ENCODE assay signal across 11 mouse cellular contexts in the genomic region with DNA sequence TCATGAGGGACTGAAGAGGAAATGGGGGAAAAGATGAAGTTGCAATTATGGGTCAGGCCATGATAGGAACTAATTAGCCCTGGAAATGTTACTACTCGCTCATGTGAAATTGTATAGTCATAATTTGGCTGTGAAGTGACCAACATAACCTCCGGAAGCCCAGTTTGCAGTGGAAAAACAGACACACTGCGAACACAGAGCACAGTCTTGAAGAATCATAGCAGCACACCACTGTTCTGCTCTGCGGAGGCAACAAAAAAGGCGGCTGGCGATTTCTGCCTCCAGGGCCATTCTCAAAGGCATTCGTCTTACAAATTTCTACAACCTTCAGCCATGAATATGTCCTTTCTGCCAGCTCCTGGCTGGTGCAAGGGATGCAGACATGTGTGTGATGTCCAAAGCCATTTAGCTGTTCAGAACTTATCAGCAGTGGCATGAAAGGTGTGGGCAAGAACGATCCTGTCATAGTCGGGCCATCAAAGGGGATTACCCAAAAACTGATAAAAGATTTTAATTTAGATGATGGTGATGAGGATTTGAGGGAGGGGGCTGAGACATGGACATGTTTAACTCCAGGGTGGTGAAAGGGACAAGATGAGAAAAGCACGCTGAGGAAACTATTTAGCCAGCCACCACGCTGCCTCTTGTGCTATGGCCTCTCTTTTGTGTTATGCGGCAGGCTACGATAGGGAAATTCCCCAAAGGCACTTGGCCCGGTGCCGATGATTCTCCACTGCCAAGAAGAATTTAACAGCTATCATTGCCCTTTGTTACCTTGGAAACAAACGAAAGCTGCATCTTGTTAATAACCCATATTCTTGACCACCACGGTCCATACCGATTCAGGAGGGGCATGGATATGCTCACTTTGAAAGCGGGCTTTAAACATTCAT.
DNase-seq lines count a peak whose midpoint lies in the region; ATAC-seq lines count a peak whose summit lies in the region.
"Had no signal": no experiment of that assay in that cellular context is flagged by ENCODE, and none has a peak within 500 bp of the region (broad histone marks: within the 10 kb centered on the region; RNA-seq: fewer than 3 reads in every experiment).

No protein-coding gene starts in this region.

- ATAC-seq in midbrain, embryonic 12.5 days (ENCODE audit: low FRiP score, low read depth): 0 out of 2 replicates have a peak, but pooled peaks have one; percentile 44
- ATAC-seq in neural tube, embryonic 13.5 days (ENCODE audit: low read depth): no peak
- ATAC-seq: forebrain, embryonic 16.5 days had no signal

- H3K27ac ChIP-seq in midbrain, embryonic 12.5 days (replicated peaks): peak overlapping the region; percentile 4; the same call in 1 of the 2 replicates
- no peak overlapping the region for H3K27ac ChIP-seq in midbrain, embryonic 10.5 days (replicated peaks)
- 0 out of 2 replicates have a peak overlapping the region, but pooled peaks have one; percentile 39 for H3K27ac ChIP-seq in neural tube, embryonic 13.5 days (replicated peaks)
- H3K27ac ChIP-seq: limb, embryonic 13.5 days had no signal

- no peaks in the 10 kb centered on the region for H3K9me3 ChIP-seq in midbrain, embryonic 12.5 days
- no peaks in the 10 kb centered on the region for H3K9me3 ChIP-seq in midbrain, embryonic 10.5 days (replicated peaks)
- H3K9me3 ChIP-seq in neural tube, embryonic 13.5 days: no peaks in the 10 kb centered on the region
- H3K9me3 ChIP-seq: limb, embryonic 13.5 days had no signal

- peaks cover 16% of the 10 kb centered on the region; the same call in 1 of the 2 replicates for H3K4me1 ChIP-seq in midbrain, embryonic 12.5 days
- H3K4me1 ChIP-seq in midbrain, embryonic 10.5 days: peaks cover 16% of the 10 kb centered on the region; the same call in 1 of the 2 replicates
- H3K4me1 ChIP-seq in neural tube, embryonic 13.5 days (replicated peaks): peaks cover 26% of the 10 kb centered on the region
- H3K4me1 ChIP-seq: limb, embryonic 13.5 days had no signal

- H3K9ac ChIP-seq in midbrain, embryonic 12.5 days (replicated peaks): no peak overlapping the region
- H3K9ac ChIP-seq in neural tube, embryonic 13.5 days: 0 out of 2 replicates have a peak overlapping the region, but pooled peaks have one; percentile 17
- H3K9ac ChIP-seq: limb, embryonic 13.5 days had no signal

- intact Hi-C loops in heart, postnatal 14 days (cut with DNase I): no loop called here
- intact Hi-C loops in heart, postnatal 25 days (cut with DNase I): no loop called here

- no peaks in the 10 kb centered on the region for H3K36me3 ChIP-seq in midbrain, embryonic 12.5 days
- H3K36me3 ChIP-seq in midbrain, embryonic 10.5 days: no peaks in the 10 kb centered on the region
- H3K36me3 ChIP-seq in neural tube, embryonic 13.5 days: no peaks in the 10 kb centered on the region
- H3K36me3 ChIP-seq: limb, embryonic 13.5 days had no signal

- H3K4me3 ChIP-seq in midbrain, embryonic 12.5 days: no peak overlapping the region
- H3K4me3 ChIP-seq in midbrain, embryonic 10.5 days: no peak overlapping the region
- H3K4me3 ChIP-seq in neural tube, embryonic 13.5 days: no peak overlapping the region
- H3K4me3 ChIP-seq: limb, embryonic 13.5 days had no signal

- WGBS in midbrain, embryonic 12.5 days: 69% methylated on average over 19 of the region's 19 CpGs
- 84% methylated on average over 19 of the region's 19 CpGs for WGBS in midbrain, embryonic 10.5 days
- WGBS in neural tube, embryonic 13.5 days: 46% methylated on average over 19 of the region's 19 CpGs

- no peaks in the 10 kb centered on the region for H3K27me3 ChIP-seq in midbrain, embryonic 12.5 days
- no peaks in the 10 kb centered on the region for H3K27me3 ChIP-seq in midbrain, embryonic 10.5 days (ENCODE audit: low read depth, poor library complexity, severe bottlenecking)
- H3K27me3 ChIP-seq in neural tube, embryonic 13.5 days: no peaks in the 10 kb centered on the region
- H3K27me3 ChIP-seq: limb, embryonic 13.5 days had no signal

- DNase-seq in adrenal gland, postnatal 14 days: peak; percentile 10
- DNase-seq in adrenal gland, adult 18-20 months (ENCODE audit: low spot score in 2 of 2): no peak
- DNase-seq in heart, postnatal 14 days: peak; percentile 4 to 16
- no peak for DNase-seq in heart, postnatal 25 days (ENCODE audit: low spot score)
- no peak for DNase-seq in midbrain, embryonic 10.5 days (ENCODE audit: low spot score)
- no peak for DNase-seq in left cerebral cortex, adult 11 months (ENCODE audit: low spot score)
- DNase-seq: thymus, postnatal 36 days had no signal

- no peak overlapping the region for H3K4me2 ChIP-seq in midbrain, embryonic 12.5 days (replicated peaks)
- no peak overlapping the region for H3K4me2 ChIP-seq in neural tube, embryonic 13.5 days
- H3K4me2 ChIP-seq: limb, embryonic 13.5 days had no signal

Comparison
In these comparisons a context has a peak if more than half of its experiments do, and no peak if none do; other contexts are left out.
1. DNase-seq: peak in adrenal gland, postnatal 14 days (single experiment) and heart, postnatal 14 days (2 of 2); none in adrenal gland, adult 18-20 months (0 of 2), heart, postnatal 25 days (single experiment), midbrain, embryonic 10.5 days (single experiment) and left cerebral cortex, adult 11 months (single experiment).